Mouse (Mus musculus) liver, embryonic 14.5 days (tissue): ENCODE measurements at regions not wholly inside any gene's neighbourhood (a gene's known extent, or its start where the extent isn't known, plus 50 kb on each side); places are given as distances from the start of the nearest gene placed in this dataset.

Experiments
- ATAC-seq: fragments of 200-750 bp; cut with Nextera tagmentation; 2 replicates; pipeline ENCODE4 v1.8.0; 2017; ENCODE audit warnings: moderate number of reproducible peaks, mild to moderate bottlenecking, moderate library complexity; ENCODE audit not compliant: insufficient read depth
- DNase-seq, 3 experiments: peaks; one replicate each; pipeline ENCODE4 v3.0.0-alpha.2; 2012 to 2013; ENCODE audit warnings: low read depth in 3 of 3, low spot score in 3 of 3
- H3K27ac ChIP-seq: fragments of 300-500 bp; sonication (generic); 2 replicates; pipeline ENCODE4 v1.5.1; 2014; ENCODE audit warnings: moderate library complexity, mild to moderate bottlenecking, control low read depth, inconsistent platforms
- H3K27me3 ChIP-seq: fragments of 300-500 bp; sonication (generic); 2 replicates; pipeline ENCODE4 v1.6.1; 2014; ENCODE audit warnings: mild to moderate bottlenecking, low read length, moderate library complexity; ENCODE audit not compliant: control insufficient read depth, insufficient read depth
- H3K36me3 ChIP-seq: fragments of 300-500 bp; sonication (generic); replicated peaks from 2 replicates; pipeline ENCODE4 v1.6.1; 2014; ENCODE audit warnings: low read depth; ENCODE audit not compliant: control insufficient read depth, insufficient read depth
- H3K4me1 ChIP-seq, 2 experiments: fragments of 200-500 bp in 1 of 2; fragments of 300-500 bp in 1 of 2; sonication (generic) in 1 of 2; replicated peaks; 2 replicates each; pipeline ENCODE4 v1.6.1; 2012 to 2014; ENCODE audit warnings: antibody characterized with exemption in 1 of 2, inconsistent platforms in 1 of 2, low read length in 1 of 2; ENCODE audit not compliant: control insufficient read depth in 2 of 2, insufficient read depth in 2 of 2
- H3K4me2 ChIP-seq: fragments of 300-500 bp; sonication (generic); 2 replicates; pipeline ENCODE4 v1.6.1; 2014; ENCODE audit warnings: low read depth, mild to moderate bottlenecking, control low read depth, moderate library complexity
- H3K4me3 ChIP-seq, 2 experiments: fragments of 200-500 bp in 1 of 2; fragments of 300-500 bp in 1 of 2; sonication (generic) in 1 of 2; 2 replicates each; pipeline ENCODE4 v1.5.1; 2012 to 2014; ENCODE audit warnings: low read depth in 2 of 2, low read length in 2 of 2, mild to moderate bottlenecking in 2 of 2, control low read depth in 1 of 2, inconsistent platforms in 1 of 2, moderate library complexity in 1 of 2; ENCODE audit not compliant: insufficient read depth in 1 of 2
- H3K9ac ChIP-seq: fragments of 300-500 bp; sonication (generic); replicated peaks from 2 replicates; pipeline ENCODE4 v1.6.1; 2014; ENCODE audit warnings: mild to moderate bottlenecking, control low read depth, moderate library complexity
- H3K9me3 ChIP-seq: fragments of 300-500 bp; sonication (generic); 2 replicates; pipeline ENCODE4 v1.6.1; 2016; ENCODE audit warnings: low read length, mixed read lengths; ENCODE audit not compliant: control insufficient read depth
- CTCF ChIP-seq: IDR thresholded peaks from 2 replicates; pipeline ENCODE4 v1.5.1; 2016; ENCODE audit warnings: antibody characterized with exemption, low read depth, control low read depth
- EP300 ChIP-seq: IDR thresholded peaks from 2 replicates; pipeline ENCODE4 v1.6.1; 2016; ENCODE audit warnings: antibody characterized with exemption, low read depth
- WGBS: fragments of 180-500 bp; shearing (Covaris S2); extraction: QIAGEN DNeasy Blood & Tissue Kit; methylation state at CpG from one replicate; pipeline ENCODE4 v1.1.7; 2014; ENCODE audit not compliant: insufficient replicate concordance; 5-methylcytosine and 5-hydroxymethylcytosine counted together

DNA sequence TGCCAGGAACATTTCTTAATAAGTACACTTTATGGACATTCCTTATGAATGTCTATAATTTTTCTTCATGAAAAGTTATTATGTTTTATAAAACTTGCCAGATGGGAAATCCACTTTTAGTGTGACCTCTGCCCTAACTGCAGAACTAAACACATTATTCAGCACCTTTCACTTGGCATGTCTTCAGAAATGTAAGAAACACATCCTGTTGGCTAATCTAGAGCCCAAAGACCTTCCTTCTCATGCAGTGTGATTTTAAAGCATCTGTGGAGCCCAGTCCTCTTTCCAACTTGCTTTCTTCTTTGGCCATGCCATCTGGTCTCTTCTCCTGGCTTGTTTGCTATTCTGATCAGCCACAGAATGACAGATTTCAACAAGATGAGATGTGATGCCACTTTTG lies 163.6 kb upstream of the Ghitm start:
- ATAC-seq, result no peak
- no peak overlapping the region for H3K4me3 ChIP-seq
- DNase-seq, result no peak
- H3K36me3 ChIP-seq, result no peaks in the 10 kb centered on the region
- no peak overlapping the region for H3K9ac ChIP-seq
- no peak overlapping the region for H3K4me2 ChIP-seq
- TF ChIP-seq EP300, result no peak
- no peak for TF ChIP-seq CTCF
- H3K27ac ChIP-seq, result no peak overlapping the region
- H3K4me1 ChIP-seq, result no peaks in the 10 kb centered on the region
- no peaks in the 10 kb centered on the region for H3K9me3 ChIP-seq
- no peaks in the 10 kb centered on the region for H3K27me3 ChIP-seq

DNA sequence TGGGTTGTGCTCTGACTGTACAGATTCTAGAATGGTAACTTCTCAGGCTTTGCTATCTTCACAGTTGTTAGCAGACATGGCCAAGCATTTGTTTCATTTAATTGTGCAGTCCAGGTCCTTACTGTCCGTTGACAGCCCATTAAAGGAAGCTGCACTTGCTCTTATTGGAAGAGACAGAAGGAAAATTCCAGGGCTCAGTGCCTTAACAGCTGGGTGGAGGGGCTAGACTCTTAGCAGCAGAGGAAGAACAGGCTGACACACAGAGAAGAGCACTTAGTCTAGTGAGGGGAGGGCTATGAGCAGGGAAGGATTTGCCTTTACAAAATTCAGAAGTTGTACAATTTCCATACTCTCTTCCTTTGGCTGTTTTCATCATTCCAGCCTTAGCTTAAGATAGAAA lies 161.5 kb upstream of the Ghitm start:
- Histone ChIP-seq H3K4me1 (no peaks in the 10 kb centered on the region), H3K9ac (no peak overlapping the region), H3K27me3 (no peaks in the 10 kb centered on the region), H3K36me3 (no peaks in the 10 kb centered on the region), H3K4me3 (no peak overlapping the region), H3K4me2 (no peak overlapping the region), H3K9me3 (no peaks in the 10 kb centered on the region), H3K27ac (no peak overlapping the region)
- ATAC-seq, result no peak
- DNase-seq, result no peak
- WGBS, result 33% methylated on average over 1 of the region's 1 CpGs
- TF ChIP-seq CTCF (no peak), EP300 (no peak)

- H3K9me3 ChIP-seq, result no peaks in the 10 kb centered on the region
- TF ChIP-seq CTCF (no peak), EP300 (no peak)
- WGBS, result 46% methylated on average over 4 of the region's 4 CpGs
- DNase-seq (no peak), ATAC-seq (no peak)
- H3K36me3 ChIP-seq, result no peaks in the 10 kb centered on the region
- H3K4me1 ChIP-seq, result no peaks in the 10 kb centered on the region
- no peak overlapping the region for H3K4me2 ChIP-seq
- H3K27ac ChIP-seq, result no peak overlapping the region
- H3K9ac ChIP-seq, result no peak overlapping the region
- no peak overlapping the region for H3K4me3 ChIP-seq
- no peaks in the 10 kb centered on the region for H3K27me3 ChIP-seq
Measured at GRCm38 (mm10) chr14:37292084-37292860, 157.2 kb upstream of the Ghitm start.

DNA sequence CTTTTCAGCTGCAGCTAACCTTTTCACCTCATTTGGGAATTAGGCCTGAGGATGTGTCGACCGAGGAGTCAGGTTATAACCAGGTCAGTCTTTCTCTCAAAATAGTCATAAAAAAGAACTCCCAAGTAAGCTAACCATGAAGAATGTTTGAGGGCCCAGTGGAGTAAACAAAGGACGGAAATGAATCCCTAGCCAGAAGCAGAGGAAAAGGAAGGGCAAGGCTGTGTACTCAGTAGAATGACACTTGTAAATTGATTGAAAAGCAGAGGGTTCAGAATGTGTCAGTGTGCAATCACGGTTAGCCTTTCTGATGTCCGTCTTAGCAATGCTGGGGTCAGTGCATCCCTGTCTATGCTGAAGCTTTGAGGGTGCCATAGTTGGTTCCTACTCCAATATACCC lies 149.3 kb upstream of the Ghitm start:
- DNase-seq (no peak), ATAC-seq (no peak)
- WGBS, result 38% methylated on average over 5 of the region's 5 CpGs

DNA sequence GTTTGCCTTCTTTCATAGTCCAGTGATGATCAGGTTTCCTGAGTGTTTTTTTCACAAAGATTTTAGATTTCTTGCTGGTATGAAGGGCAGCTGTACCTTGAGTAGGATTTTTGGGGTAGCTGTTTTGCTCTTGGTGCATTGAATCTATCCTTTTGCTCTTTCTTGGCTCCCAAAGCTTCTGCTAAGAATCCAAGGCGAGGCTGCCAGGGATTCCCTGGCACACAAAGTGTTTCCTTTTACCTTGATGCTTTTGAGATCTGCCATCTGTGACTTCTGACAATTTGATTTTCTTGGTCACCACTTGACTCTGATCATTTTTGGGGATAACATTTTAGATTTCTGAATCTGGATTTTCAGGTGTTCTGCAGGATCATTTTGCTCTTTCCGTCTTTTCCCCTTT lies 144.3 kb upstream of the Ghitm start:
- Histone ChIP-seq H3K27me3 (no peaks in the 10 kb centered on the region), H3K9me3 (no peaks in the 10 kb centered on the region), H3K4me1 (no peaks in the 10 kb centered on the region), H3K4me3 (no peak overlapping the region), H3K27ac (no peak overlapping the region), H3K36me3 (no peaks in the 10 kb centered on the region), H3K4me2 (no peak overlapping the region), H3K9ac (no peak overlapping the region)
- no peak for DNase-seq
- TF ChIP-seq EP300 (no peak), CTCF (no peak)
- no peak for ATAC-seq
- WGBS, result 49% methylated on average over 2 of the region's 2 CpGs

More for the DNA sequence above, 149.3 kb upstream of the Ghitm start:
- TF ChIP-seq EP300, result no peak
- Histone ChIP-seq H3K9ac (no peak overlapping the region), H3K27ac (no peak overlapping the region), H3K36me3 (no peaks in the 10 kb centered on the region), H3K4me2 (no peak overlapping the region), H3K4me3 (no peak overlapping the region), H3K9me3 (no peaks in the 10 kb centered on the region), H3K27me3 (no peaks in the 10 kb centered on the region), H3K4me1 (no peaks in the 10 kb centered on the region)
